In the genomic region with DNA sequence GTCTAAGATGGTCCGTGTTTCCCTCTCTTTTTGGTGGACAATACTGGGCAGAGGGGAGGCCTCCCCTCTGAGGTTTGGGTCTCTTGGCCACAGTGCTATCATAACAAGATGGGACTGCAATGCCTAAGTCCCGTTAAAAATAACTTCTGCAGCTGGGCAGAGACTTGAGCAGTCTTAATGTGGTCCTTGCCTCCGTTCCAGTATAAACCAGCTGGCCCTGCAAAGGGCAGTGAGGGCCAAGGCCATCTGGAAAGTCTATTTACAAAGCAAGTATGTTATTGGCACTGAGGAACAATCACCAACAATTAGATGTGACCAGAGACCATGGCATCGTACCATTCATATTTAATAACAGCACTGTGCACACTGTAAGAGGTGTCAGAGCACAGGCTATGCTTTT, we compare ENCODE assay signal across 25 mouse cellular contexts. TPM values are rescaled to one million over a fixed set of nuclear protein-coding genes. Genes with fewer than 3 reads are reported as not detected.
DNase-seq lines count a peak whose midpoint lies in the region; ATAC-seq and TF ChIP-seq lines count a peak whose summit lies in the region.
"Had no signal": no experiment of that assay in that cellular context is flagged by ENCODE, and none has a peak within 500 bp of the region (broad histone marks: within the 10 kb centered on the region; RNA-seq: fewer than 3 reads in every experiment).

No protein-coding gene starts in this region.

- H3K36me3 ChIP-seq in kidney, embryonic 16.5 days (ENCODE audit: insufficient read depth, low read length) = no peaks in the 10 kb centered on the region
- H3K36me3 ChIP-seq in limb, embryonic 14.5 days (ENCODE audit: control insufficient read depth, insufficient read depth, low read length) = no peaks in the 10 kb centered on the region
- H3K36me3 ChIP-seq in midbrain, embryonic 11.5 days (ENCODE audit: control insufficient read depth, insufficient read depth, low read length) = no peaks in the 10 kb centered on the region
- H3K36me3 ChIP-seq: heart, embryonic 12.5 days; liver, embryonic 12.5 days; midbrain, embryonic 13.5 days had no signal

- H3K9ac ChIP-seq in kidney, embryonic 16.5 days (replicated peaks; ENCODE audit: low read length) = no peak overlapping the region
- H3K9ac ChIP-seq in limb, embryonic 14.5 days (ENCODE audit: low read depth, low read length, severe bottlenecking) = no peak overlapping the region
- H3K9ac ChIP-seq in midbrain, embryonic 11.5 days (ENCODE audit: low read length) = no peak overlapping the region
- H3K9ac ChIP-seq: heart, embryonic 12.5 days; liver, embryonic 12.5 days; midbrain, embryonic 13.5 days had no signal

- H3K9me3 ChIP-seq in kidney, embryonic 16.5 days (ENCODE audit: low read length) = no peaks in the 10 kb centered on the region
- H3K9me3 ChIP-seq in limb, embryonic 14.5 days (ENCODE audit: control insufficient read depth, low read length) = no peaks in the 10 kb centered on the region
- no peaks in the 10 kb centered on the region for H3K9me3 ChIP-seq in midbrain, embryonic 11.5 days (ENCODE audit: control insufficient read depth, low read length)
- H3K9me3 ChIP-seq: heart, embryonic 12.5 days; liver, embryonic 12.5 days; midbrain, embryonic 13.5 days had no signal

- H3K27ac ChIP-seq in kidney, embryonic 16.5 days (ENCODE audit: low read length) = 0 out of 2 replicates have a peak overlapping the region, but pooled peaks have one; percentile 47
- H3K27ac ChIP-seq in limb, embryonic 14.5 days (replicated peaks; ENCODE audit: low read depth, low read length) = 0 out of 2 replicates have a peak overlapping the region, but pooled peaks have one; percentile 48
- no peak overlapping the region for H3K27ac ChIP-seq in midbrain, embryonic 11.5 days (ENCODE audit: low read depth, low read length)
- H3K27ac ChIP-seq: liver, embryonic 12.5 days; midbrain, embryonic 13.5 days had no signal

- peaks cover 24% of the 10 kb centered on the region for H3K4me1 ChIP-seq in kidney, embryonic 16.5 days (ENCODE audit: insufficient read depth, low read length)
- H3K4me1 ChIP-seq in limb, embryonic 14.5 days (ENCODE audit: control insufficient read depth, insufficient read depth, low read length) = peaks cover 35% of the 10 kb centered on the region
- no peaks in the 10 kb centered on the region for H3K4me1 ChIP-seq in midbrain, embryonic 11.5 days (ENCODE audit: control insufficient read depth, insufficient read depth, low read length)
- H3K4me1 ChIP-seq: liver, embryonic 12.5 days had no signal

- DNase-seq in gastrocnemius, adult 18-20 months (ENCODE audit: low spot score) = peak; percentile 31
- DNase-seq in gastrocnemius, postnatal 10 days = no peak
- no peak for DNase-seq in kidney, adult 8-10 months
- DNase-seq in forelimb bud, embryonic 11.5 days (ENCODE audit: low read depth, low spot score) = peak; percentile 27
- DNase-seq in limb, embryonic 14.5 days (ENCODE audit: low spot score) = no peak
- no peak for DNase-seq in midbrain, embryonic 11.5 days (ENCODE audit: low spot score, missing footprints)
- DNase-seq in layer of hippocampus, adult 11-12 months (ENCODE audit: low spot score) = no peak
- DNase-seq: adrenal gland, adult 8-10 months; cerebellum, adult 11-12 months; cerebellum, postnatal 14 days; heart, adult 18-20 months; heart, postnatal 10 days; kidney, adult 2 months; kidney, postnatal 36 days; lung, adult 18-20 months; right cerebral cortex, postnatal 4 days; thymus, adult 2 months; thymus, postnatal 4 days had no signal

- WGBS in kidney, embryonic 16.5 days = 61% methylated on average over 4 of the region's 4 CpGs
- WGBS in limb, embryonic 14.5 days = 48% methylated on average over 4 of the region's 4 CpGs
- 88% methylated on average over 4 of the region's 4 CpGs for WGBS in midbrain, embryonic 11.5 days

- no peak for ATAC-seq in kidney, embryonic 16.5 days (ENCODE audit: low FRiP score, low TSS enrichment)
- ATAC-seq in limb, embryonic 14.5 days (ENCODE audit: low FRiP score, low read depth) = no peak
- ATAC-seq in midbrain, embryonic 11.5 days (ENCODE audit: low FRiP score) = no peak
- ATAC-seq: forebrain, embryonic 14.5 days; liver, embryonic 12.5 days; midbrain, embryonic 13.5 days; Patski had no signal

- 0 out of 2 replicates have a peak, but pooled peaks cover 3% of the 10 kb centered on the region for H3K27me3 ChIP-seq in kidney, embryonic 16.5 days (ENCODE audit: insufficient read depth, low read length)
- H3K27me3 ChIP-seq in limb, embryonic 14.5 days (ENCODE audit: control insufficient read depth, insufficient read depth, low read length) = no peaks in the 10 kb centered on the region
- H3K27me3 ChIP-seq in midbrain, embryonic 11.5 days (ENCODE audit: control insufficient read depth, insufficient read depth, low read length) = no peaks in the 10 kb centered on the region
- H3K27me3 ChIP-seq: heart, embryonic 12.5 days; liver, embryonic 12.5 days; midbrain, embryonic 13.5 days had no signal

- no peak overlapping the region for H3K4me3 ChIP-seq in kidney, embryonic 16.5 days (ENCODE audit: low read length)
- no peak overlapping the region for H3K4me3 ChIP-seq in limb, embryonic 14.5 days (replicated peaks; ENCODE audit: low read length)
- H3K4me3 ChIP-seq in midbrain, embryonic 11.5 days (ENCODE audit: low read depth, low read length) = no peak overlapping the region
- H3K4me3 ChIP-seq: heart, embryonic 12.5 days; liver, embryonic 12.5 days; midbrain, embryonic 13.5 days had no signal

- no peak overlapping the region for H3K4me2 ChIP-seq in kidney, embryonic 16.5 days (replicated peaks; ENCODE audit: low read depth, low read length)
- H3K4me2 ChIP-seq in limb, embryonic 14.5 days (replicated peaks; ENCODE audit: low read depth, low read length, severe bottlenecking) = no peak overlapping the region
- no peak overlapping the region for H3K4me2 ChIP-seq in midbrain, embryonic 11.5 days
- H3K4me2 ChIP-seq: heart, embryonic 12.5 days; liver, embryonic 12.5 days; midbrain, embryonic 13.5 days had no signal

- TF ChIP-seq POLR2A in limb, embryonic 14.5 days (IDR thresholded peaks at IDR 0.05; ENCODE audit: borderline replicate concordance, extremely low read depth, insufficient read depth, insufficient read length) = no peak

RNA-seq across cellular contexts. Expression of gene Shisa2, which starts 50.2 kb away (rescaled TPM):
- total RNA-seq in gastrocnemius, adult 18-20 months (2021) = 10 to 100 TPM; 58.4 to 71.6 TPM
- total RNA-seq in gastrocnemius, postnatal 10 days (2021) = 10 to 100 TPM; 69.9 to 72.4 TPM
- 12.8 and 13.0 TPM in 2 replicates for polyA plus RNA-seq in kidney, embryonic 16.5 days (2015; fragmentation: Nextera tagmentation; extraction: Ambion mirVana)
- 42.7 and 68.2 TPM in 2 replicates for polyA plus RNA-seq in limb, embryonic 14.5 days (2012; rRNA removed)
- polyA plus RNA-seq in limb, embryonic 14.5 days (2014; fragmentation: Nextera tagmentation; extraction: Ambion mirVana) = 43.8 and 52.3 TPM in 2 replicates
- polyA plus RNA-seq in midbrain, embryonic 11.5 days (2014; fragmentation: Nextera tagmentation; extraction: Ambion mirVana) = 11.2 and 12.0 TPM in 2 replicates
- total RNA-seq: monocyte, adult 5-6 weeks had no signal
- polyA plus RNA-seq: Patski had no signal

Comparison
In these comparisons a context has a peak if more than half of its experiments do, and no peak if none do; other contexts are left out.
1. DNase-seq: peak in gastrocnemius, adult 18-20 months (single experiment) and forelimb bud, embryonic 11.5 days (single experiment); none in gastrocnemius, postnatal 10 days (single experiment), kidney, adult 8-10 months (0 of 2), limb, embryonic 14.5 days (single experiment), midbrain, embryonic 11.5 days (single experiment) and layer of hippocampus, adult 11-12 months (single experiment).